ENCODE assay signal across 23 mouse cellular contexts in the genomic region with DNA sequence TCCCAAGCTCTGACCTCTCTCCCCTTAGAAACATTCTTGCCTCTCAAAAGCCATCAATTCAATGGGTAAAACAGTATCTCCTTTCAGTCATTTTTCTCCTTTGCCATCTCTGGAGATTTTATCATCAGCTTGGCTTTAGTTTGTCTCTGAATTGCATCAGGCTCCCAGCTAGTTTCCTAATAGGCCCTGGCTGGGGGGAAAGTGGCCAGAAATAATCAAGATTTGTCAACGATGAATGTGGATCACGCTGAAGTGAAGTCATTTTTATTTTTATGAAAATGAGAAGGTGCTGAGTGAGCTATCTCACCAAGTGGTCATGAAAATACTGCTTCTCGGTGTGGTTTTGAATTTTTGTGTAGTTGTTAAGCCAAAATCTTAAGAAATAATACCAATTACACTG.
DNase-seq lines count a peak whose midpoint lies in the region; ATAC-seq and TF ChIP-seq lines count a peak whose summit lies in the region.
"Had no signal": no experiment of that assay in that cellular context is flagged by ENCODE, and none has a peak within 500 bp of the region (broad histone marks: within the 10 kb centered on the region; RNA-seq: fewer than 3 reads in every experiment).

No protein-coding gene starts in this region.

- no peak for TF ChIP-seq CTCF in embryonic fibroblast, embryonic 13.5 days (IDR thresholded peaks at IDR 0.05; ENCODE audit: borderline replicate concordance, insufficient read depth, low read length)
- no peak for TF ChIP-seq CTCF in cerebellum, adult 2 months (IDR thresholded peaks at IDR 0.05; ENCODE audit: borderline replicate concordance, insufficient read depth, low read depth, low read length)

- H3K4me1 ChIP-seq in embryonic fibroblast, embryonic 13.5 days (ENCODE audit: control insufficient read depth, insufficient read depth, low read length): 0 out of 2 replicates have a peak, but pooled peaks cover 2% of the 10 kb centered on the region
- H3K4me1 ChIP-seq in cerebellum, adult 2 months (ENCODE audit: control insufficient read depth, insufficient read depth, low read length): no peaks in the 10 kb centered on the region
- H3K4me1 ChIP-seq in kidney, embryonic 14.5 days (ENCODE audit: control insufficient read depth, insufficient read depth, low read length): no peaks in the 10 kb centered on the region
- H3K4me1 ChIP-seq: limb, embryonic 10.5 days had no signal

- peak; percentile 7 for DNase-seq in adrenal gland, postnatal 10 days
- DNase-seq in adrenal gland, postnatal 25 days: no peak
- peak; percentile 23 for DNase-seq in 416B (ENCODE audit: low read depth)
- peak; percentile 28 for DNase-seq in lung, postnatal 14 days
- no peak for DNase-seq in thymus, postnatal 4 days
- no peak for DNase-seq in cerebellum, adult 2 months
- DNase-seq: cerebellum, postnatal 14 days; embryo, embryonic 11 days; heart, postnatal 10 days; kidney, adult 2 months; kidney, postnatal 36 days; layer of hippocampus, adult 9-11 months; liver, postnatal 0 days; spleen, adult 18-20 months; thymus, postnatal 36 days had no signal

- no peak for ATAC-seq in kidney, embryonic 14.5 days (ENCODE audit: low FRiP score, low TSS enrichment)
- ATAC-seq: liver, postnatal 0 days had no signal

- 73% methylated on average over 3 of the region's 3 CpGs for WGBS in cerebellum, adult 2 months
- 91% methylated on average over 3 of the region's 3 CpGs for WGBS in kidney, embryonic 14.5 days

- TF ChIP-seq POLR2A in embryonic fibroblast, embryonic 13.5 days (IDR thresholded peaks at IDR 0.05; ENCODE audit: low read depth, low read length): no peak
- no peak for TF ChIP-seq POLR2A in cerebellum, adult 2 months (IDR thresholded peaks at IDR 0.05; ENCODE audit: borderline replicate concordance, insufficient read depth, low read length)

- H3K36me3 ChIP-seq in kidney, embryonic 14.5 days (ENCODE audit: control insufficient read depth, insufficient read depth, low read length): no peaks in the 10 kb centered on the region
- H3K36me3 ChIP-seq: embryonic facial prominence, embryonic 15.5 days; limb, embryonic 10.5 days; midbrain, embryonic 12.5 days; neural tube, embryonic 13.5 days had no signal

- peak overlapping the region; percentile 58; the same call in 1 of the 2 replicates for H3K27ac ChIP-seq in embryonic fibroblast, embryonic 13.5 days (ENCODE audit: insufficient read depth, low read length)
- H3K27ac ChIP-seq in cerebellum, adult 2 months (ENCODE audit: insufficient read depth, low read length): no peak overlapping the region
- no peak overlapping the region for H3K27ac ChIP-seq in kidney, embryonic 14.5 days (ENCODE audit: low read depth, low read length)
- H3K27ac ChIP-seq: embryonic facial prominence, embryonic 15.5 days; limb, embryonic 10.5 days; midbrain, embryonic 12.5 days; neural tube, embryonic 13.5 days had no signal

- no peak overlapping the region for H3K9ac ChIP-seq in kidney, embryonic 14.5 days (ENCODE audit: low read depth, low read length)
- H3K9ac ChIP-seq: embryonic facial prominence, embryonic 15.5 days; liver, postnatal 0 days; midbrain, embryonic 12.5 days; neural tube, embryonic 13.5 days had no signal

- no peaks in the 10 kb centered on the region for H3K27me3 ChIP-seq in cerebellum, adult 2 months (ENCODE audit: control insufficient read depth, insufficient read depth, low read length)
- no peaks in the 10 kb centered on the region for H3K27me3 ChIP-seq in kidney, embryonic 14.5 days (ENCODE audit: control insufficient read depth, insufficient read depth, low read length)
- H3K27me3 ChIP-seq: CH12.LX; embryonic facial prominence, embryonic 15.5 days; midbrain, embryonic 12.5 days; neural tube, embryonic 13.5 days had no signal

- no peak overlapping the region for H3K4me3 ChIP-seq in embryonic fibroblast, embryonic 13.5 days (ENCODE audit: insufficient read depth, low read length)
- no peak overlapping the region for H3K4me3 ChIP-seq in cerebellum, adult 2 months (replicated peaks; ENCODE audit: insufficient read depth, low read depth, low read length)
- H3K4me3 ChIP-seq in kidney, embryonic 14.5 days (ENCODE audit: low read length): no peak overlapping the region
- H3K4me3 ChIP-seq: embryonic facial prominence, embryonic 15.5 days; limb, embryonic 10.5 days; midbrain, embryonic 12.5 days; neural tube, embryonic 13.5 days had no signal

- no peak overlapping the region for H3K4me2 ChIP-seq in kidney, embryonic 14.5 days (replicated peaks; ENCODE audit: low read depth, low read length)
- H3K4me2 ChIP-seq: embryonic facial prominence, embryonic 15.5 days; heart, embryonic 11.5 days; midbrain, embryonic 12.5 days; neural tube, embryonic 13.5 days had no signal

- H3K9me3 ChIP-seq in kidney, embryonic 14.5 days (ENCODE audit: control insufficient read depth, low read length): no peaks in the 10 kb centered on the region
- H3K9me3 ChIP-seq: embryonic facial prominence, embryonic 15.5 days; limb, embryonic 10.5 days; midbrain, embryonic 12.5 days; neural tube, embryonic 13.5 days had no signal

Comparison
In these comparisons a context has a peak if more than half of its experiments do, and no peak if none do; other contexts are left out.
1. DNase-seq: peak in adrenal gland, postnatal 10 days (single experiment), 416B (single experiment) and lung, postnatal 14 days (single experiment); none in adrenal gland, postnatal 25 days (single experiment), thymus, postnatal 4 days (single experiment) and cerebellum, adult 2 months (0 of 2).